Mouse (Mus musculus): ENCODE results near the gene Plcxd2.

The Plcxd2 gene

DNA sequence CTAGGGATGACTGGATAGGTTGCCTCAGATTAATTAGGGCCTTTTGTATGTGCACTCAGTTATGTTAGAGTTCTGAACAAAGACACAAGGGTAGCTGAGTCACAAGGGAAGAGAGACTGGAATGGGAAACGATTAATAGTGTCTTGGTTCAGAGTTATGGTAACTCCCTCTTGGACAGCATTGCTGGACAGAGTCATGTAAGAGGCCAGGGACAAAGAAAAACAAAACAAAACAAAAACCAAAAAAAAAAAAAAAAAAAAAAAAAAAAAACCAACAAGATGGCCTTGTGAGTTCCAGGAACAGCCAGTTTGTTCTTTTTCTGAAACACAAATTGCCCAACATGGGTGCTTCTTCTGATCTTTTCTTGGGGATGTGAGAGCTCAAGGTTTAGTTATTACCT lies 23.8 kb downstream of the Plcxd2 start:
- no peak for DNase-seq (ENCODE audit: low spot score in 2 of 2)

DNA sequence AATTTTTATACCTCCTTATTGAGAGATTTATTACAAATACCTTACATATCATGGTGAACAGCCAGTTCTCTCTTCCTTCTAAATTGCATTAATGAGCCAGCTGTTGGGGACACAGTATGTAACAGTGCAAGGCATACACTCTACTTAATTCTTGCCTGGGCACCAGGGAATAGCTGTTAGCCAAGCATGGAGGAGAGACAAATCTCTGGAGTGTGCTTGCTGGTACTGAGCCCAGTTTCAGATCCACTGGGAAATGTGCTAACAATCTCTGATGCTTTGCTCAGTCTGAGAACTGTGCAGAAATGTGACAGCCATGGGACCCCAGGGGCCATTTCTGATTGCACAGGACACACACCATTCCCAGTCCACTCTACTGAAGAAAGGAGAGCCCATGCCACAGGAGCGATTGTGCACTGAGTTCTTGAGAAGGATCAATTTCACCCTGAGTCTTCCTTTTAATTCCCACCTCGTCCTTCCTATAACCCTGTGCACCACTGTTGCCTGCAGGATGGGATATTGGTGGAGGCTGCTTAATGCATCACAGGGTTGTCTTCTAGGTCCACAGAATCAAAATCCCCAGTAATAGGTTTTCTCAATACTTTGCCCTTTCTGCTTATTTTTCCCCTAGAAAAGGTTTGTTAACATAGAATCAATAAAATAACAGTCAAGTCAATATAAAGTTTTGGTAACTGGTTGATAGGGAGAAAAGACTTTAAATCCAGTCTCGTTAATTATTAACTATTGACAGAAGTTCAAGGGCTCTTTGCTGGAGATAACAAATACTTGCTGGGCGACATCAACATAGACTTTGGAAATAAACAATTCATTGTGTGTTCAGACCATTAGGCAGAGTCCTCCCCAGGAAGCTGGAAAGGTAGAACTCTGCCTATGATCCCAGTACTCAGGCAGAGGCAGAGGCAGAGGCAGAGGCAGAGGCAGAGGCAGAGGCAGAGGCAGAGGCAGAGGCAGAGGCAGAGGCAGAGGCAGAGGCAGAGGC lies 25.1 kb downstream of the Plcxd2 start:
- DNase-seq (ENCODE audit: low spot score in 2 of 2): no peak

GRCm38 (mm10) chr16:45976251-45976650 lies 33.8 kb downstream of the Plcxd2 start:
- no peak for DNase-seq (ENCODE audit: low spot score in 2 of 2)

DNA sequence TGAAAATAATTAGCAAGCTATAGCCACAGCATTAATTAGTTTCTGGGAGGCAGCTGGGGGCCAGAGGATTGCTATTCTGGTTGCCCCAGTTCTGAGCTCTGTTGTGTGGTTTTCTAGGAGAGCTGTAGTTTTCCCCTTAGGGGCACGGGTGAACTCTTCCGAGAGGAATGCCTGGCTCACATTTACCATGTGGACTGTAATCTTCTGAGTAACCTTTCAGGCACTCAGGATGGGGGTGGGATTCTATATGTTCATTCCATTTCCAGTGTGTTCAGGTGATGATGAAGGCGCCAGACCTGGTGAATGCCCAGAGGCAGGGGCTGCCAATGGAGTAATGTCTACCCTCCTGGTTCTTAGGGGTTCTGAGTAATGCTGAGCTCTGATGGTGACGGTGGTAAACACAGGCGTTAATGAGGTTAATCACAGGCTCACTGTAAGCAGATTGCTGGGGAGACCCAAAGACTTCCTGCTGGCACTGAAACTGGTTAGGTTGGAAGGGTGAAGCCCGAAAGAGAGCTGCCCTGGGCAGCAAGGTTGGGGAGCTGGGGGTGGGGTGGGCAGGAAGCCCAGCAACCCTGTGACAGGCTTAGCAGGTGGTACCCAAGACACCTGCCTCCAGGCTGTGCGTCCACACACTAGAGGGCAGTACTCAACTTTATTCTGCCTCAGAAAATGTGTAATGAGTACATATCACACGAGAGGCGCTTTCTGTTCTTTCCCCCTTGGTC lies 35.9 kb downstream of the Plcxd2 start:
- DNase-seq (ENCODE audit: low spot score in 2 of 2): no peak

DNA sequence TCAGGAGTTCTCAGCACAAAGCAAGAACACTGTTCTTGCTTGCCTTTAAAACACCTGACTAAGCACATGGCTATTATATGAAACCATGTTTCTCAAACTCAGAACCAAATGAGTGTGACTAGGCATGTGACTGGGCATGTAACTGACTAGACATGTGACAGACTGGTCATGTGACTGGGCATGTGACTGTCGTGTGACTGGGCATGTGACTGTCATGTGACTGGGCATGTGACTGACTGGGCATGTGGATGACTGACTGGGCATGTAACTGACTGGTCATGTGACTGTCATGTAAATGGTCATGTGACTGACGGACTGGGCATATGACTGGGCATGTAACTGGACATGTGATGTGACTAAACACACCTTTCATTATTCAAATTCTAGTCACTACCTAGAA lies 39.8 kb downstream of the Plcxd2 start:
- no peak for DNase-seq (ENCODE audit: low spot score in 2 of 2)

DNA sequence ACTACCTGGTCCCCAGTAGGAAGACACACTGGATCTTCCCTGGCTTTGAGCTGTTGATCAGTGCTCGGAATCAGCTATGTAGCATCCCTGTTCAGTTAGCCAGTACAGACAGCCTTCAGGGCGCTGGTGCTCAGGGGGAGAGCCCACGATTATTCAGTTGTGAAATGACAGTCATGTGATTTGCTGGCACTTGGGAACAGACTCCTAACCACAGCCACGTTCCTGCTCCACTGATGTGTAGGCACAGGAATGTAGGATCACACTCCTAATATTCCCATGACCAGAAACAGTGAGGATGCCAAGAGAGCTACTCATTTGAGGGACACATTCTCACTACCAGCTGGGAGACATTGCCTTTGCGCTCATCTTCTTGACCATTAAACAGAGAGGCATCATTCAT lies 41.3 kb downstream of the Plcxd2 start:
- no peak for DNase-seq (ENCODE audit: low spot score in 2 of 2)

GRCm38 (mm10) chr16:45967471-45967870 lies 42.5 kb downstream of the Plcxd2 start:
- DNase-seq (ENCODE audit: low spot score in 2 of 2): peak; percentile 65 to 77

DNA sequence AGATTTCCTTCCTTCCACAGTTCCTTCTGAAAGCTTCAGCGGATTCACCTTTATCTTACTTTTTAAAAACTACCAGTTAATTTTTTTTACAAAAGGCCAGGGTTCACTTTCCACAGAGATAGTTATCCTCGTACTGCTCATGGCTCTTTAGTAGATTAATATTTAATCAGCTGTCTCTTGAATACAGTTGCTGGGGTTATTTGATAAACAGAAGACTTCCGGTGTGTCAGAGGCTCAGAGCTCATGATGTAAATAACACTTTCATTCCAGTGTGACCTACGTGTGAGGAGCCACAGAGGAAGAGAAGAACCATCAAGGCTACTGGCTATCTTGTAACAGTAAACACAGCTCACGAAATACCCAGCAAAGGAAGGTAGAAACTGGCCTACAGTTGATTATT lies 43.4 kb downstream of the Plcxd2 start:
- DNase-seq (ENCODE audit: low spot score in 2 of 2): no peak

GRCm38 (mm10) chr16:45964777-45965176 lies 45.2 kb downstream of the Plcxd2 start:
- DNase-seq (ENCODE audit: low spot score in 2 of 2): no peak

DNA sequence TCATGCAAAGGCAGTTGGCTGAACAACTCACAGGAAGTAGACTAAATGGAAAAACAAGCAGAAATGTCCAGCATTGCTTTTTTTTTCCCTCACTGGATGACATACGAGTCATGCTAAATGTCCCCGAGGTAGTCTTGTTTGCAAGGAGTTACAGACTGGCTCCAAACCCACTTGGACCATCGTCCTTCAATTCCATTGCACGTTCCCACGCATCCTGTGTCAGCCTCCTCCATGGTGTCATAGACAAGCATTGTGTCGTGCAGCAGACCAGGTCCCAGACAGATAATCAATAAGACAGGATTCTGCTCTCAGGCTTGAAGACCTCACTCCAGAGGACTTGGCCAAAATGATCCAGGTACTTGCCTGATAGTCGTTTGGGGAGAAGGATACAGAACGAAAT lies 46.2 kb downstream of the Plcxd2 start:
- DNase-seq (ENCODE audit: low spot score in 2 of 2): peak in 1 of 2 experiments; percentile 17

- DNase-seq (ENCODE audit: low spot score in 2 of 2): no peak
These were observed 46.9 kb downstream of the Plcxd2 start for GRCm38 (mm10) chr16:45963088-45963487.

DNA sequence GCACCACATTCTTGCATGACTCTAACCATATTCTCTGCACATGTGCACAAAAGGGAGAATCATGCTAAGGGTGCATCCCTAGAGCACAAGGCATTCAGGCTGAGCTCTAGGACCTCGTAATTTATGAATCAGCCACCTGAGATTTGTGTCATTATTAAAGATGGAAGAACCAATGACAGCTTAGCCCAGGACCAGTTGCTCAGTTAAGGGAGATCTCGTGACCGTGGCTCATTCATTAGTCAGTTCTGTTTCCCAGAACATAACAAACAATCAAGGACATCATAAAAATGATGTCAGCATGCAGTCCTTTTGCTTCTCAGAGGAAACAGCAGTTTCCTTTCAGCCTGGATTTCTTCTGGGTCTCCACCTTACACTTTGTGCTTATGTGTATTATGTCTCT lies 49.0 kb downstream of the Plcxd2 start:
- DNase-seq (ENCODE audit: low spot score in 2 of 2): no peak

DNA sequence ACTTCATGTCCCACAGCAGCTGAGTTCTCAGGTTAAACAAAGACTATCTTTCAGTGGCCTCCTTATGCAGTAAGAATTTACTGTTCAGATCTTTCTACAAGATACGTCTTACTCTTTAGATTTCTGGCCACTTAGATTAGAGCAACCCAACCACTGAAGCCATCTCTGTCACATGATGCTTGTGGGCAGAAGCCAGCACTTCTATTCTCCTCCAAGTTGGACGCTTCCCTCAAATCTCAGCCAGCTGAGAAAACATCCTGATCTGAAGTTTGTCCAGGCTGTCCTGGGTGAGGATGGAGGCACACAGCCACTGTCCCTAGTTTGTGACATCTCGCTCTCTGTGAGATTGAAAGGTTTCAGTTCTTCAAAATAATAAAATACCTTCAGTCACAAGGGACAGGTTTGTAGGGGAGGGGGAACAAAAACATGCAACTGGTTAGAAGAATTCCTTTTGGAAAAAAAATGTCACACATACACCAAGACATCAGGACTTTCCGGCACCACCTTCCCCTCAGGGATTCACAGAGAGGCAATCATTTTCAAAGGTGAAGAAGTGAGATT lies 53.5 kb downstream of the Plcxd2 start:
- no peak for DNase-seq (ENCODE audit: low spot score in 2 of 2)

DNA sequence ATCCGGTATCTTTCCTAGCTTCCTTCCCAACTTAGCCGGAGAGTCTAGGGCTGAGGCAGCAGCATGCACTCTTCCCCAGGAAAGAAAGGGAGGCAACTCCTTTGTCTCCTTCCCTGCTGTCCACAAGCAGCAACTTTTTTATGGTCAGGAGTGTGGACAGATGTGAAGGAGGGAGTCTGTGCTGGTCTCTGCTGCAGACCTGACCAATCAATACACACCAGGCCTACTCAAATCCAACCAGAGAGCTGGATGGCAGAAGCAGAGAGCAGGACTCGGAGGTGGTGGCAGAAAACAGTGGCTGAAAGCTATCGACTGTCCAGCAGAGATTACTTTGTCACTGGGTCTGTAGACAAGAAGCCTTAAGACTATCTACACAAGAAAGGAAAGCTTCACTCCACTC lies 56.6 kb downstream of the Plcxd2 start, which contains the start of gene Phldb2:
Gene Phldb2, minus strand, starts transcription at position 205 of the 400 bp plus-strand sequence.
- DNase-seq (ENCODE audit: low spot score in 2 of 2): no peak

DNA sequence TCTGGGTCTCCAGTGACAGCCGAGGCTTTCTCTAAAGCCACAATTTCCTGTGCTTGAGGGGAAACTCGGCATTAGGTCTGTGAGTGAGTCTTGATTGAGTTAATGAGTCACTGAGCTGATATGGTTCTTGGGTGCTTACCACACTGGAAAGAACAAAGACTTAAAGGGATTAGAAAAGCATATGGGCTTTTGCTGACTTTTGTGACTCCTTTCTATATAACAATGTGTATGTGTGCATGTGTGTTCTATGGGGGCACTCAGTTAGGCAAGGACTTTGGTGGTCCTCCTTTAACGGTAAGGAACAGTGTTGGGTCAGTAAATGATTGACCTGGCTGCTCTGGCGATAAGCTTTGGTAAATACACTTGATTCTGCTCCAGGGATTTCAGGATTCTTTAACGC lies 57.5 kb downstream of the Plcxd2 start:
- no peak for DNase-seq (ENCODE audit: low spot score in 2 of 2)

DNA sequence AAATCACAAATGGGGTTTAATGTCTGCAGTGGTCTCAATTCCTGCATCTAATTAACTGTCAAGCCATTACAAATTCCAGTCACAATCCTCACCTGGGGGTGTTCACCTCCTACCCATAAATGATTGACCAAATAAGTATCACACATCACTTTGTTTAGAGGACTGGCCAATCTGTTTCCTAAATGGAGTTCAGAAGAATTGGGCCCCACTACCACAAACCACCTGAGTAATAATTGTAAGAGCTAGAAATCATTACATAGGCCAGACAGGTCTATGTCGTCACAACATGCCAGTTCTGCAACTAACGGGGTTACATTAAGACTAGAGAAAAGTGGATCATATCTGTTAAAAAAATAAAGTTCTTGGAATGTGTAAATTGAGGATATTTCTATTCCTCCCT lies 58.0 kb downstream of the Plcxd2 start:
- no peak for DNase-seq (ENCODE audit: low spot score in 2 of 2)

GRCm38 (mm10) chr16:45946335-45946734 lies 63.7 kb downstream of the Plcxd2 start:
- DNase-seq (ENCODE audit: low spot score in 2 of 2): no peak

DNA sequence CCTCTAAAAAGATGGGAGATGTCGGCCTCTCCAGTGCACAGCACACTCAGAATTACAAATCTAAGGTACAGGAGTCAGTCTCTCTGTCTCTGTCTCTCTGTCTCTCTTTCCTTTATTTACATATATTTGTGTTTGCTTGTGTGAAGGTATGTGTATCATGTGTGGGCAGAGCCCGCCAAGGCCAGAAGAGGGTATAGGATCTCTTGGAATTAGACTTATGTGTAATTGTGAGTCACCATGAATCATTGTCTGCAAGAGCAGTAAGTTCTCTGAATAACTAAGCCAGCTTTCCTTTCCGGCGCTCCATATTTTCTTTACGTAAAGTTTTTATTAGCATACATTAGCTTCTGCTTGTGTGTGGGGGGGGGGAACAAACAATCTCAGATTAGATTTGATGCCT lies 64.4 kb downstream of the Plcxd2 start:
- DNase-seq (ENCODE audit: low spot score in 2 of 2): no peak

DNA sequence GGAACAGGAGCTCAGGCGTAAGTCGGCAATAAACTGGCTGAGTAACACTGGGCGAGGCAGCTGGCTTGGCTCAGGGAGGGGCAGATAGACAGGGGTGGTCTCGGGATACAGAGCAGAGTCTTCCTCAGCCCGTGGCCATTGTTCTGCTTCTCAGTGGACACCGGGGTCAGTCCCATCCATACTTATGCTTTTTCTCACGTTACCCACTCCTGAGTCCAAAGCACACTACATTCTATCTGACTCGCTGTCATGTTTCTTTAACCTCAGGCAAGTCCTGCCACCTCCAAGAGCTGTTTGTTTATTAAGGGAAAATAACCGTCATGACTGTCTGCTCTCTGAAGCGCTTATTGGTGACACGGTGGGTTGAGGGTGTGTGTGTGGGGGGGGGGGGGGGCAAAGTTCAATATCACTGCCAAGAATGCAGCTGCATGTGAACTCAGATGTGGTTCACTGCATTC lies 64.8 kb downstream of the Plcxd2 start:
- no peak for DNase-seq (ENCODE audit: low spot score in 2 of 2)

- DNase-seq (ENCODE audit: low spot score in 2 of 2): no peak
These were observed 67.7 kb downstream of the Plcxd2 start for GRCm38 (mm10) chr16:45942169-45942891.

GRCm38 (mm10) chr16:45940701-45941100 lies 69.3 kb downstream of the Plcxd2 start:
- no peak for DNase-seq (ENCODE audit: low spot score in 2 of 2)

GRCm38 (mm10) chr16:45939436-45939835 lies 70.6 kb downstream of the Plcxd2 start:
- DNase-seq (ENCODE audit: low spot score in 2 of 2): no peak

Data from heart, adult 9 months (tissue).